Mouse (Mus musculus) thymus, postnatal 4 days (tissue): ENCODE measurements around the gene Pcdh19.

Source experiments
- DNase-seq: peaks from one replicate; pipeline ENCODE4 v3.0.0; 2021

Gene Pcdh19

GRCm38 (mm10) chrX:133657308-133658302 lies 31.2 kb downstream of the Pcdh19 start:
- DNase-seq = no peak

GRCm38 (mm10) chrX:133655876-133656538 lies 32.8 kb downstream of the Pcdh19 start:
- DNase-seq = no peak

GRCm38 (mm10) chrX:133655196-133655595 lies 33.6 kb downstream of the Pcdh19 start:
- DNase-seq = no peak

- DNase-seq = no peak
These were observed 35.7 kb downstream of the Pcdh19 start for GRCm38 (mm10) chrX:133653071-133653470.

GRCm38 (mm10) chrX:133650379-133650778 lies 38.4 kb downstream of the Pcdh19 start:
- DNase-seq = no peak

GRCm38 (mm10) chrX:133647809-133648208 lies 41.0 kb downstream of the Pcdh19 start:
- no peak for DNase-seq

GRCm38 (mm10) chrX:133639445-133639844 lies 49.3 kb downstream of the Pcdh19 start:
- DNase-seq = no peak

GRCm38 (mm10) chrX:133629538-133629937 lies 59.2 kb downstream of the Pcdh19 start:
- DNase-seq = no peak

GRCm38 (mm10) chrX:133618222-133618621 lies 70.6 kb downstream of the Pcdh19 start:
- DNase-seq = no peak

GRCm38 (mm10) chrX:133605828-133606227 lies 83.0 kb downstream of the Pcdh19 start:
- DNase-seq = no peak

- no peak for DNase-seq
These were observed 84.5 kb downstream of the Pcdh19 start for GRCm38 (mm10) chrX:133604272-133604671.

- no peak for DNase-seq
These were observed 86.7 kb downstream of the Pcdh19 start for GRCm38 (mm10) chrX:133602068-133602467.

GRCm38 (mm10) chrX:133601658-133602057 lies 87.1 kb downstream of the Pcdh19 start:
- DNase-seq = no peak

GRCm38 (mm10) chrX:133601195-133601594 lies 87.6 kb downstream of the Pcdh19 start:
- DNase-seq = no peak

GRCm38 (mm10) chrX:133575601-133576382 lies 113.0 kb downstream of the Pcdh19 start:
- no peak for DNase-seq

GRCm38 (mm10) chrX:133565355-133565754 lies 123.4 kb downstream of the Pcdh19 start:
- no peak for DNase-seq
